Mouse (Mus musculus): Measurements from ENCODE around the gene Laptm5.

DNA sequence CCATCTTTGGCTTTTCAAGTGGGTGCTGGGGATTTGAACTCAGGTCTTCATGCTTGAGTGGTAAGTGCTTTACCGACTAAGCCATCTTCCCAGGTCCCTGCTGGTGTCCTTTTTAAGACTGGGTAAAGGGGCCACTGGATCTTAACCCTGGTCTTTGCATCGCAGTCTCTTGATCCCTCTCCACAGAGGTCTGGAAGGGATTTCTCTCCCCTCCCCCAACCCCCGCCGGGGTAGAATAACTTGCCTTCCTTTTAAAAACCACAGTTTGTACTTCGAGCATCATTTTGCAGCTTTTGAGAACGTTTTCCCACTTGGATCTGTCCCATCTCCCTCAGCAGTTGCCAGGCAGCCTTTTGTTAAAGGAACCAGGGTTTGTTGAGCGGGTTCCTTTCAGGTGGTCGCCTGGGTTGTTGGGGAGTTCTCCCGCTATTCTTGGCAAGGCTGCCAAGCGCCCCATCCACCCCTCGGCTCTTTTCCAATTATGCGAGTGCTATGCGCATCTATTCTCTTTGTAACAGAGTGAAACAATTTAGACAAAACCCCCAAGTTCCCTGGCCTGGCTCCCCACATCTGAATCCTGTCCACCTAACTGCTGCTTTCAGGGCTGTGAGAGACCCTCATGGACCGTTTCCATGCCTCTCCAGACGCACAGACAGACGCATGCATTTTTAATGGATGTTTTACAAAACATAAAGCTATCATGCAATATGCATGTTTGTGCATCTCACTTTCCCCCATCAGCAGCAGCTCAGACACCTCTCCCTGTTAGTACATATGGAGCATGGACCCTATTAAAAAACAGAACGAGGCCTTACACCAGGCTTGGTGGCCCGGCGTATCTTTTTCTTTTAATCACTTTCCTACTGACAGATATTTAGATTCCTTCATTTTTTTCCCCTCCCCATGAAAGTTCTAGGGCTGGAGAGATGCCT, 60.7 kb downstream of the Laptm5 start:
- TF ChIP-seq CTCF (IDR thresholded peaks at IDR 0.05; ENCODE audit: borderline replicate concordance, extremely low read depth, insufficient read depth, insufficient read length) (no peak), POLR2A (IDR thresholded peaks at IDR 0.05; ENCODE audit: borderline replicate concordance, extremely low read depth, insufficient read depth, insufficient read length, poor library complexity, severe bottlenecking) (no peak)

Data from brain, embryonic 14.5 days (tissue).